Mouse (Mus musculus) kidney, embryonic 16.5 days (tissue): ENCODE measurements around the gene Dip2b. TPM values are rescaled to one million over a fixed set of nuclear protein-coding genes. Genes with fewer than 3 reads are reported as not detected.

Experiments used
- ATAC-seq: fragments of 200-750 bp; cut with Nextera tagmentation; 2 replicates; pipeline ENCODE4 v1.8.0; 2017; ENCODE audit warnings: moderate TSS enrichment; ENCODE audit not compliant: low FRiP score, low TSS enrichment
- H3K27ac ChIP-seq: fragments of 300-500 bp; sonication (generic); 2 replicates; pipeline ENCODE4 v1.5.1; 2014; ENCODE audit warnings: low read length
- H3K27me3 ChIP-seq: fragments of 300-500 bp; sonication (generic); 2 replicates; pipeline ENCODE4 v1.6.1; 2014; ENCODE audit warnings: low read length, control low read depth, mixed read lengths; ENCODE audit not compliant: insufficient read depth
- H3K36me3 ChIP-seq: fragments of 300-500 bp; sonication (generic); 2 replicates; pipeline ENCODE4 v1.6.1; 2014; ENCODE audit warnings: low read length, control low read depth, mixed read lengths; ENCODE audit not compliant: insufficient read depth
- H3K4me1 ChIP-seq: fragments of 300-500 bp; sonication (generic); 2 replicates; pipeline ENCODE4 v1.6.1; 2014; ENCODE audit warnings: low read length, control low read depth, mixed read lengths; ENCODE audit not compliant: insufficient read depth
- H3K4me2 ChIP-seq: fragments of 300-500 bp; sonication (generic); replicated peaks from 2 replicates; pipeline ENCODE4 v1.6.1; 2014; ENCODE audit warnings: low read depth, low read length
- H3K4me3 ChIP-seq: fragments of 300-500 bp; sonication (generic); 2 replicates; pipeline ENCODE4 v1.5.1; 2014; ENCODE audit warnings: mild to moderate bottlenecking, low read length
- H3K9ac ChIP-seq: fragments of 300-500 bp; sonication (generic); replicated peaks from 2 replicates; pipeline ENCODE4 v1.6.1; 2014; ENCODE audit warnings: low read length
- H3K9me3 ChIP-seq: fragments of 300-500 bp; sonication (generic); 2 replicates; pipeline ENCODE4 v1.6.1; 2016; ENCODE audit warnings: low read length, control low read depth
- WGBS: fragments of 180-500 bp; shearing (Covaris S2); extraction: QIAGEN DNeasy Blood & Tissue Kit; methylation state at CpG from one replicate; pipeline ENCODE4 v1.1.7; 2014; 5-methylcytosine and 5-hydroxymethylcytosine counted together
- polyA plus RNA-seq: library from polyadenylated mRNA; unstranded; fragments of >200 nt; fragmentation: Nextera tagmentation; extraction: Ambion mirVana; gene quantifications from 2 replicates; pipeline ENCODE4 v1.2.1, GENCODE M21; 2015

Gene Dip2b
- polyA plus RNA-seq, 1 experiment from 2014 or later, result 8.8 TPM

GRCm38 (mm10) chr15:100045576-100045975 is 7.1 kb downstream of the Dip2b start:
- no peaks in the 10 kb centered on the region for H3K9me3 ChIP-seq
- peaks cover 8% of the 10 kb centered on the region; the same call in 1 of the 2 replicates for H3K36me3 ChIP-seq
- ATAC-seq, result no peak
- no peak overlapping the region for H3K4me3 ChIP-seq
- WGBS, result 33% methylated on average over 6 of the region's 6 CpGs
- no peak overlapping the region for H3K4me2 ChIP-seq
- H3K4me1 ChIP-seq, result peaks cover 35% of the 10 kb centered on the region
- no peaks in the 10 kb centered on the region for H3K27me3 ChIP-seq
- H3K27ac ChIP-seq, result no peak overlapping the region
- no peak overlapping the region for H3K9ac ChIP-seq

GRCm38 (mm10) chr15:100049496-100050087 is 11.1 kb downstream of the Dip2b start:
- no peaks in the 10 kb centered on the region for H3K9me3 ChIP-seq
- no peak overlapping the region for H3K4me2 ChIP-seq
- peaks cover 26% of the 10 kb centered on the region for H3K4me1 ChIP-seq
- H3K27me3 ChIP-seq, result no peaks in the 10 kb centered on the region
- no peak overlapping the region for H3K9ac ChIP-seq
- no peak overlapping the region for H3K4me3 ChIP-seq
- WGBS, result 79% methylated on average over 7 of the region's 7 CpGs
- no peak for ATAC-seq
- peaks cover 8% of the 10 kb centered on the region; the same call in 1 of the 2 replicates for H3K36me3 ChIP-seq
- H3K27ac ChIP-seq, result no peak overlapping the region

- no peak overlapping the region for H3K9ac ChIP-seq
- H3K4me2 ChIP-seq, result no peak overlapping the region
- 79% methylated on average over 7 of the region's 7 CpGs for WGBS
- no peaks in the 10 kb centered on the region for H3K27me3 ChIP-seq
- ATAC-seq, result no peak
- no peak overlapping the region for H3K4me3 ChIP-seq
- no peak overlapping the region for H3K27ac ChIP-seq
- peaks cover 21% of the 10 kb centered on the region for H3K4me1 ChIP-seq
- peaks cover 8% of the 10 kb centered on the region; the same call in 1 of the 2 replicates for H3K36me3 ChIP-seq
- H3K9me3 ChIP-seq, result no peaks in the 10 kb centered on the region
Measured at GRCm38 (mm10) chr15:100050940-100051339, 12.5 kb downstream of the Dip2b start.

GRCm38 (mm10) chr15:100052726-100053125 is 14.3 kb downstream of the Dip2b start:
- 37% methylated on average over 3 of the region's 3 CpGs for WGBS
- no peak overlapping the region for H3K27ac ChIP-seq
- no peaks in the 10 kb centered on the region for H3K27me3 ChIP-seq
- no peak overlapping the region for H3K9ac ChIP-seq
- no peak overlapping the region for H3K4me2 ChIP-seq
- H3K9me3 ChIP-seq, result no peaks in the 10 kb centered on the region
- H3K4me3 ChIP-seq, result no peak overlapping the region
- H3K36me3 ChIP-seq, result peaks cover 8% of the 10 kb centered on the region; the same call in 1 of the 2 replicates
- ATAC-seq, result 0 out of 2 replicates have a peak, but pooled peaks have one; percentile 19
- peaks cover 13% of the 10 kb centered on the region for H3K4me1 ChIP-seq

- Histone ChIP-seq H3K36me3 (no peaks in the 10 kb centered on the region), H3K4me3 (no peak overlapping the region), H3K27me3 (no peaks in the 10 kb centered on the region), H3K4me1 (peaks cover 21% of the 10 kb centered on the region), H3K4me2 (no peak overlapping the region), H3K9me3 (no peaks in the 10 kb centered on the region), H3K9ac (no peak overlapping the region), H3K27ac (no peak overlapping the region)
- no peak for ATAC-seq
- WGBS, result 65% methylated on average over 7 of the region's 7 CpGs
Measured at GRCm38 (mm10) chr15:100056397-100056908, 18.0 kb downstream of the Dip2b start.

GRCm38 (mm10) chr15:100057698-100058097 is 19.2 kb downstream of the Dip2b start:
- no peak for ATAC-seq
- Histone ChIP-seq H3K36me3 (no peaks in the 10 kb centered on the region), H3K9me3 (no peaks in the 10 kb centered on the region), H3K27me3 (no peaks in the 10 kb centered on the region), H3K4me1 (peaks cover 21% of the 10 kb centered on the region), H3K27ac (no peak overlapping the region), H3K4me3 (no peak overlapping the region), H3K4me2 (no peak overlapping the region), H3K9ac (no peak overlapping the region)
- 87% methylated on average over 3 of the region's 3 CpGs for WGBS

- Histone ChIP-seq H3K4me1 (peaks cover 16% of the 10 kb centered on the region), H3K27ac (no peak overlapping the region), H3K4me3 (no peak overlapping the region), H3K9me3 (no peaks in the 10 kb centered on the region), H3K27me3 (no peaks in the 10 kb centered on the region), H3K9ac (no peak overlapping the region), H3K36me3 (no peaks in the 10 kb centered on the region), H3K4me2 (no peak overlapping the region)
- 90% methylated on average over 3 of the region's 3 CpGs for WGBS
- ATAC-seq, result no peak
Measured at GRCm38 (mm10) chr15:100058143-100058542, 19.7 kb downstream of the Dip2b start.

- no peak overlapping the region for H3K9ac ChIP-seq
- no peak overlapping the region for H3K4me2 ChIP-seq
- H3K27ac ChIP-seq, result no peak overlapping the region
- H3K36me3 ChIP-seq, result no peaks in the 10 kb centered on the region
- H3K4me1 ChIP-seq, result peaks cover 13% of the 10 kb centered on the region; the same call in 1 of the 2 replicates
- 0 out of 2 replicates have a peak, but pooled peaks have one; percentile 57 for ATAC-seq
- H3K4me3 ChIP-seq, result no peak overlapping the region
- no peaks in the 10 kb centered on the region for H3K9me3 ChIP-seq
- no peaks in the 10 kb centered on the region for H3K27me3 ChIP-seq
- 48% methylated on average over 11 of the region's 11 CpGs for WGBS
Measured at GRCm38 (mm10) chr15:100058912-100059311, 20.4 kb downstream of the Dip2b start.

GRCm38 (mm10) chr15:100059626-100060311 is 21.3 kb downstream of the Dip2b start:
- H3K36me3 ChIP-seq, result no peaks in the 10 kb centered on the region
- no peak overlapping the region for H3K4me2 ChIP-seq
- H3K4me1 ChIP-seq, result peaks cover 13% of the 10 kb centered on the region; the same call in 1 of the 2 replicates
- no peaks in the 10 kb centered on the region for H3K9me3 ChIP-seq
- no peak overlapping the region for H3K4me3 ChIP-seq
- no peak for ATAC-seq
- no peaks in the 10 kb centered on the region for H3K27me3 ChIP-seq
- H3K9ac ChIP-seq, result no peak overlapping the region
- H3K27ac ChIP-seq, result no peak overlapping the region
- 74% methylated on average over 7 of the region's 7 CpGs for WGBS
